Mouse (Mus musculus) embryo, embryonic 9.5 days (tissue): Measurements from ENCODE around the gene Irf2.

Source experiments
- DNase-seq: peaks from one replicate; pipeline ENCODE4 v3.0.0-alpha.2; 2017; ENCODE audit errors: extremely low spot score

Gene Irf2

DNA sequence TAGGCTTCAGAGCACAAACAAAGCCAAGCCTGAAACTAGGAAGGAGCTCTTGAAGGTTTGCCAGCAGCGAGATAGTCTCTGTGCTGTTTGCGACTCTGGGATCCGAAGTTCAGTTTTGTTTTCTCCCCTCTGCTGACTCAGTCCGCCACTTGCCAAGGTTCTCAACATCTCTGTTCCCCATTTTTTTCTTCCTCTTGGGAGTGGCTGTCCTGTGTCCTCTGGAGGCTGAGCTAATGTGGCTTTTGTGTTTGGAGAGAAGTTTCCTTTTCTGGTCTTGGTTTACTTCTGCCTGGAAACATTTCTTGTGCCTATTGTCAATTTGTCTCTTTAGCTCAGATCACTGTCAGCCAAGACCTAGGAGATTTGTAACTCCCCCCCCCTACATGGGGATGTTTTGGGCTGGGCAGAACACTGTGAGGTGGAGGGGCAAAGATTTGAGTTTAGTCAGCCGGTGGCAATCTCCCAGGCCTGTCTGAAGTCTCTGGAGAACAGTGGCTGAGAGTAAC is 103.2 kb downstream of the Irf2 start:
- no peak for DNase-seq

DNA sequence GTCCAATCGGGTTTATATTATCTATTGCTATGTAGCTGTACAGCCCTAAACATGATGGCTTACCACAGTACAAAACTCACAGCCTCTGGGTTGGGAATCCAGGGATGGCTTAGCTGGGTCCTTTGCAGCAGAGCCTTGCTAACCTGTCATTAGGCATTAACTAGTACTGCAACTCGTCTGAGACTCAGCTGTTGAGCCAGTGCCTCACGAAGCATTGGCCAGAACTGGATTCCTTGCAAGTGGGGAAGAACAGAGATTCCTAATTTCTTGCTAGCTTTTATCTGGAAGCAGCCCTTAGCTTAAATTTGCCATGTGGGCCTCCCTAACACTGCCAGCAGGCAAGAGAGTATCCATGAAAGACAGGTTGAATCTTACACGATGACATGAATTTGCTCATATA is 104.3 kb downstream of the Irf2 start:
- DNase-seq: no peak

DNA sequence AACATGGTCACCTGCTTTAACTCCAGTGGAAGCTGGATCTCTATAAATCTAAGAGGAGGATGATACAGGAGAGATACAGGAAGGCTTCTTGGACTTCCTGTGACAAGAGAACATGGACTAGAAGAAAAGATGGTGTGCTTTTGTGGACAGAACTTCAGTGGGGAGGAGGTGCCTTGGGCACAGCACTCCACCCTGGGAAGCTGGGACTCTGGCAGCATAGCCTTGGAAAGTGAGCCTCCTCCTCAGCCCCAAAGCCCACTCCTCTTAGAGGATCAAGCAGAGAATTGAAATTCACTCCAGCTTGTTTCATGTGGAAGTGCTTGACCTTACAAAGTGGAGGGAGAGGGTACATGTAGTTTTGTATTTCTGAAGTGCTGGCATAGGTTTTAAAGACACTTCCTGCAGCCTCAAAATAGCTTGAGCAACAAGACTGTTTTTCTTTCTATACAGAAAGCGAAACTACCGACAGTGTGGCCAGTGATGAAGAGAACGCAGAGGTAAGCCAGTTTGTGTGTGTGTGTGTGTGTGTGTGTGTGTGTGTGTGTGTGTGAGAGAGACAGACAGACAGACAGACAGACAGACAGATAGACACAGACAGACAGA is 104.9 kb downstream of the Irf2 start:
- no peak for DNase-seq

DNA sequence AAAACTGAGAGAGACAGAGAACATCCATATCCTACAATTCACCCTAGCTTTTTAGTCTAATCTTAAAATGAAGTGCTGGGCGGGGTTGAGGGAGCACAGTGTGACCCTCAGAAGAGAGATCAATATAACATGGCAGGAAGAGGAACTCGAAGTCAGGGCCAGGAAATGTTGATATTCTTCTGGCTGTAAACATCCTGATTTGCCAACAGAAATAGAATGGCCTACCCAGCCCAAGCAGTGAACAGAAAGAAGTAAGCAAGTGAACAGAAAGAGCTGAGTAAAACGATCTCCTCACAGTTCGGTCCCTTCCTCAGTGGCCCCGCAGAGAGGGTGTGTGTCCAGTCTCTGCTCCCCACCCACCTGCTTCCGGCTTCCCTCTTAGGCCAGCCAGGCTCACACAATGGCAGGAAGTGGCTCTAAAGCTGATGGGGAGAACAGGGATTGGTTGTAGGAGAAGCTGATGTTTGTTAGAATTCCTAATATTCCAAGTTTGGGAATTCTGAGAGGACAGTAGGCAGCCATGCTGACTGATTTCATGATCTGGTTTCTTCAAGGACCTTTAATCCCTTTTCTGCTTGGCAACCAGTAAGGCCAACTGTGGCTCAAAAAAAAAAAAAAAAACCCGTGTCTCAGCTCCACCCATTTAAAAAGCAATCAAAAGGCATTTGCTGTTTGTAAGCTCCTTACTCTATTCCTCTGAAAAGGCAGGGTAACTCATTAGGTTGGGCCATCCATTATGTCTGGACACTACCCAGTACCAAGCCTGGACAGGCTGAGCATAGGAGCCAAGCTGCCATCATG is 105.6 kb downstream of the Irf2 start:
- no peak for DNase-seq

DNA sequence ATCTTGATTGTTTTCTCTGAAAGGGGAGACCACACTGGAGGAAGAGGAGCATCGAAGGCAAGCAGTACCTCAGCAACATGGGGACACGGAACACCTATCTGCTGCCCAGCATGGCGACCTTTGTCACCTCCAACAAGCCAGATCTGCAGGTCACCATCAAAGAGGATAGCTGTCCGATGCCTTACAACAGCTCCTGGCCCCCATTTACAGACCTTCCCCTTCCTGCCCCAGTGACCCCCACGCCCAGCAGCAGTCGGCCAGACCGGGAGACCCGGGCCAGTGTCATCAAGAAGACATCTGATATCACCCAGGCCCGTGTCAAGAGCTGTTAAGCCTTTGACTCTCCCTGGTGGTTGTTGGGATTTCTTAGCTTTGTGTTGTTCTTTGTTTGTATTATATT is 106.4 kb downstream of the Irf2 start:
- DNase-seq: no peak

DNA sequence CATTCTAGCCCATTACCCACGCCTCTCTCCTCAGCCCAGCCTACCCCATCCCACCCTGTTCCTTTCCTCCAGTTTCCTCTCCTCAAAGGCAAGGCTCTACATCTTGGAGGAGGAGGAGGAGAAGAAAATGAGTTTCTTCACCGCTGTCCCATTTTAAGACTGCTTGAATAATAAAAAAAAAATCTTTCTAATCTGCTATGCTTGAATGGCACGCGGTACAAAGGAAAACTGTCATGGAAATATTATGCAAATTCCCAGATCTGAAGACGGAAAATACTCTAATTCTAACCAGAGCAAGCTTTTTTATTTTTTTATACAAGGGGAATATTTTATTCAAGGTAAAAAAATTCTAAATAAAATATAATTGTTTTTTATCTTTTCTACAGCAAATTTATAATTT is 107.4 kb downstream of the Irf2 start:
- no peak for DNase-seq

DNA sequence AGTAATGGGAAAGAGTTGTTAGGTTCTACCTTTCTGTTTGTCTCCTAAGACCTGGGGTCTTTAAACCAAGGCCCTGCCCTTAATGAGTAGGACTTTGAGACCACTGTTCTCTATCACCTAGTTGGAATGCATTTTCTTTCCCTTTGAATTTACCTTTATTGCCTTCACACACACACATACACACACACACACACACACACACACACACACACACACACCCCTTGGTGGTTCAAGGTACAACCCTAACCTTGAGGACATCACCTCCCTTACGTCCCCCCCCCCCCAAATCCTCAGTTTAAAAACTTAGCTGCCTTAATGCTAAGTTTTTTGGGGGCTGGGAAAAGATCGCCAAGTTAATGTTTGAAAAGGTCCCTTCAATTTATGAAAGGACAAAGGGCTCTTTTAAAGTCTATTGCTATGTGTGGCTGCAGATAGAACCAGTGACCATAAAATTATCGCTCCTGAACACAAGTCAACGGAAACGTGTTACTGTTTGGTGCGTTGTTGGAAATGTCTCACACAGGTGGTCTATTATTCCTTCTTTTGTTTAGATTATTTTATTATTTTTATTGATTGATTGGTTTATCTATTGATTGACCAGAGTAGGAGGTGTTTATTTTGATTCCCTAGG is 108.6 kb downstream of the Irf2 start:
- no peak for DNase-seq

DNA sequence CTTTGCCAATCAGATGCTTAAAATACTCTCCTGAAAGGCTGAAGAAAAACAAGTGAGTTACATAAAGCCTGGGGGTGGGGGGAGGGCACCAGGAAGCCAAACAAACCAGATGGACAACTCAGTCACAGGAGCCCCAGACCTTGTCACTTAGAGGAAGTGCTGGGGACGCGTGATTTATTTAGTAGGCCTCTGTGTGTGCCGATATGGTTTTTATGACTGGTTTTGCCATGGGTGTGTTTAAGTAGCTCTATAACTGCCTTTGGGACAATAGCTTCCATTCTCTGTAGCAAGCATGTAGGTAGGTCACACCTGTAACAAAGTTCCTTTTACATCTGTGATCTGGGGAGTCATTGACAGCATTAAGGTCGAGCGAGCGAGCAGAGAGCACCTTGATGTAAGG is 109.4 kb downstream of the Irf2 start:
- no peak for DNase-seq

DNA sequence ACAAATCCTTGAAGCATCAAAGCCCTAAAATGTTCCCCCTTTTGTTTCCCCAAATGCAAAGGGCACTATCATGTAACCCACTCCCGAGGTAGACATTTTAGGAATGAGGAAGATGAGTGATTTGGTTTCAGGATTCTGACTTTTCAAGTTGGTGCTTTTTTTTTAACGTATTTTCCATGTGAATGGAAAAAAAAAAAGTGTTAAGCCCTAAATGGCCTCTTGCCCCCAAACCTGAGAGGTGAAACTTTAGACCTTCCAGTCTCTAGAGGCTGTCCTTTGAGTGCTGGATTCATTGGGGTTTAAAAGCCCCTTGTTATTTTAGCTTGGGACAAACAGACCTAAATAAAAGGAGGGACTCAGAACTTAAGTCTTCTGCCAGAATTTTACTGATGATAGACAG is 109.9 kb downstream of the Irf2 start:
- DNase-seq: no peak

DNA sequence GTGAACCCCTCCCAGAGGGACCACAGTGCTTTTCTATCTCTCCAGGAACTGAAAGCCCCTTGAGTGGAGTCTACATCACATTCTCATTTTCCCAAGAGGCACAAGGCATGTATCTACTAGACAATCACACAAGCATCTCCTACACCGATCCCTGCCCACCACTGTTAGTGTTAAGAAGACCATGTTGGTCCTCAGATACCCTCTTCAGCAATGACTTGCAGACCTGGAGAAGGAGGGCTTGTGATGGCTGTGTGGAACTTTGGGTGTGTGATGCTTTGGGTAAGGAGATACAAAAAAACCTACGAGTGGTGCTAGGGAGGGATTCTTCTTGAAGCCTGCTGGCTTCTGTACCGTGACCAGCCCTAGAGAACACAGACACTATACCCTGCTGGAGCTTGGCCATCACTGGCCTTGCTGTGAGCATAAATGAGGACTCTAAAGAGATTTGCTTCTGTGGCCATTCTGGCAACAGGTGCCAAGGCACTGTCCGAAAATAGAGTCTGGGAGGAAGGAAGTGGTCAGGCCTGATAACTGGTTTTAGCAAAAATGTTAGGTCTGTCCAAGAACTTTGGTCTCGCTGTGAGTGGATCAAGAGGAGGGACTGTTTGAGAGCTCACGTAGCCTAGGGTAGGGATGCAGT is 110.8 kb downstream of the Irf2 start:
- no peak for DNase-seq

DNA sequence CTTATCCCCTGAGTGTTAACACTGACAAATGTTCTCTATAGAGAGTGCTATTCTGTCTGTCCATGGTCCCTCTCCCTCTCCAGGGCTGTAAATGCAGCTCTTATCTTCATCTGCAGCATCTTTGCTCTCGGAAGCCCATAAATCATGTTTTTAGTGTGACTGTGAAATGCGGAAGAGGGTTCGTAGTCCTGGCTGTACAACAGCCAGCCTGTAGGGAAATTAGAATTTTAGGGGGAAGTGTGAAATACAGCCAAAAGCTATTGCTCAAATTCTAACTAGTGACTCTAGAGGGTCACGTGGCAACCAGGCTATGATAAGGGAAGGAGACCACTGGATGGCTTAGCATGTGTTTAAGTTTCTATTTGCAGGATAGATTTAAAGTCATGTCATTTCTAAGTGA is 112.0 kb downstream of the Irf2 start:
- no peak for DNase-seq

DNA sequence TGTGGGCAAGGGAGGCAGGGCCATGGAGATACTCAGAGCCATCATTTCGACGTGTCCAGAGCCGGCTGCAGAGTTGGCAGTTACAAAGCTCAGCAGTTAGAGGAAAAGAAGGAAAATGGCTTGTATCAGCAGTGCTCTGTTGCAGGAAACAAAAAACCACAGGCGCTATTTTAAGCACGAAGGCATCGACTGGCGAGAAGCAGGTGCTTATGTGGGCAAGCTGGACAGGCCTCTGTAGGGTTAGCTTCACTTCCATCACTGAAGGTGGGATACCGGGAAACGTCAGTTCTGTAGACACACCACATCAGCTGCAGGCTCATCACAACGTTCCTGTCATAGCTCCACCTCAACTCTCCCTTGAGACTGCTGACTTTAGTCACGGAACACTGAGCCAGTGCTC is 112.8 kb downstream of the Irf2 start:
- no peak for DNase-seq

DNA sequence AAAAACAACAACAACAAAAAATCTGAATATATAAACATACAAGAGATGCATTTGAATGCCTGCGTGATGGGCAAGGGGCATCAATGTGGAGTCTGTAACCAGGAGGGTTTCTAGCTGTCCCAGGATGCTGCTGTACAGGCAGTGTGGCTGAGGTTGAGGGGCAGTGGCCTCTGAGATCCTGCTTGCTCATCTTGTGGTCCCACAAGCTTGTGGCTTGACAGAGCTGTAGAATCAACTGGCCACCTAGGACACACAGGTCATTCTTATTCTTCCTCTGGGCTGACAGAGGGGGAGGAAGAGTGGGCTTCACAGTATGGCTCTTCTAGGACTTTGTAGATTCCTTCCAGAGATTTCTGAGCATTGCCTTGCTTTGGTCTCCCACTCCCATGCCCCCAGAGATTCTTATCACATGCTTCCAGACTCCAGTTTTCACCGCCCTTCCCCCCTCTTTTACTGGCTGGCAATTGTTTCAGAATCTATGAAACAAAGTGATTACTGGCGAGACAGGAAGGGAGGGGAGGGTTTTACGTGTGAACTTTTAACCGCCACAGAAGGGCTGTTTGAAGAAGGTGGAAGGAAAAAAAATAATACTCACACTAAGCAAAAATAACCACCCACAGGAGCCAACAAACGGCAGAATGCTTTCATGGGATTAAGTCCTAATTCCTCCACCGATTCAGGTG is 119.8 kb downstream of the Irf2 start:
- DNase-seq: no peak

DNA sequence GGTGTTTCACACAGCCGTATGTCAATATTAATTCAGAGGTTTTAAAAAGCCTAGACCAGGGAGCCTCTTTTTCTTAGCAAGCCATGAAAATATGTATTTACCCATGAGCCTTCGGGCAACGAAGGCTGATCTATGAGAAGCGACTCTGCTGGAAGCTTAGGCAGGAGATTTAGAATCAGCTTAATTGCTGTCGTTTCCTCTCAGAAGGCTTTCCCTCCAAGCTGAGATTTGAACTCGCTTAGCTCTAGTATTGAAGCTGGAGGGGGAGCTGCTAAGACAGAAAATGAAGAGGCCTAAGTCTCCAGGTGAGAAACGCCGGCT is 120.3 kb downstream of the Irf2 start:
- DNase-seq: no peak

DNA sequence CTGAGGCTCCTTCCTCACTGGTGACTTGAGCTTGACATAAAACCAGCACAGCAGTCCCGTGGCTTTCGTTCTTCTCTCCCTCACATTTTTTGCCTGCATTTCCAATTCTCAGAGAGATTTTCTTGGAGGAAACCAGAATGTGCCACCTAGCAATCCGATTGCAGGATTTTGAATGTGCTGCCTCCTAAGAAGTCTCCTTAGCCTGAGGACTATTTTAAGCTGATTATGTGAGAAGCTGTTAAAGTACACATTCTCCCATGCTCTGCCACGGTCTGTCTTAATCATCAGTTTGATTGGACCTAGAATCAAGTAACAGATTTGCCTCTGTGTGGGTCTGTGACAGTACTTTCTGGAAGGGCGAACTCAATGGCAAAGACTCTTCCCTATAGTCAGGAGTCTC is 123.0 kb downstream of the Irf2 start:
- DNase-seq: no peak

DNA sequence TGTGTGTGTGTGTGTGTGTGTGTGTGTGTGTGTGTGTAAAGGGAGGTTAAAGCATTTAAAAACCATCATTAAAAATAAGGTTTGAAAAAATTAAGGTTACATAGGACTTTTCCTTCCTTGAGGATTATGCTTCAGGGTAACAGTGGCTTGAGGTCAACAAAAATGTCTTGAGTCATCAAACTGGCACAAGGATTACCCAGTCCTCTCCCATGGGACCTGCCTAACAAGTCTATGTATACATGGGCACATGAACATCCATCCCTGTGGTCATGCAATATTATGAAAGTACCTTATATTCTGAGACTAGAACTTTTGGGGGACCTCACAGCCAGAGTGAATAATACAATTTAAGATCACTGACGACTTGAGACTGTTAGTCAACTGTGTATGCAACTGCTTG is 125.9 kb downstream of the Irf2 start:
- DNase-seq: no peak

DNA sequence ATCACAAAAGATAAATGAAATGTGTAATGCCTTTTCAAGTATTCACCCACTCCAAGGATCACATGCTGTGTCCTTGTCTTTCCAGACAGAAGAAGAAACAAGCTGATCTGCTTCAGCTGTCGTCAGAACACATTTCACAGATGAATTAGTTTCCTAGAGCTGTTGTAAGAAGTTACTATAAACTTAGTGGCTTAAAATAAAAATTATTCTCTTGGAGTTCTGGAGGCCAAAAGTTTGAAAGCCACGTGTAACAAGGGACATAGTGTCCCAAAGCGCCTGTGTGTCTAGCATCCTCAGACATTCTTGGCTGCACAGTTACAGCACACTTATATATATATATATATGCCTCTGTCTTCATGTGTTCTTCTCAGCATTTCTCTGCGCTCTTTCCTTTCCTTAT is 127.9 kb downstream of the Irf2 start:
- no peak for DNase-seq

DNA sequence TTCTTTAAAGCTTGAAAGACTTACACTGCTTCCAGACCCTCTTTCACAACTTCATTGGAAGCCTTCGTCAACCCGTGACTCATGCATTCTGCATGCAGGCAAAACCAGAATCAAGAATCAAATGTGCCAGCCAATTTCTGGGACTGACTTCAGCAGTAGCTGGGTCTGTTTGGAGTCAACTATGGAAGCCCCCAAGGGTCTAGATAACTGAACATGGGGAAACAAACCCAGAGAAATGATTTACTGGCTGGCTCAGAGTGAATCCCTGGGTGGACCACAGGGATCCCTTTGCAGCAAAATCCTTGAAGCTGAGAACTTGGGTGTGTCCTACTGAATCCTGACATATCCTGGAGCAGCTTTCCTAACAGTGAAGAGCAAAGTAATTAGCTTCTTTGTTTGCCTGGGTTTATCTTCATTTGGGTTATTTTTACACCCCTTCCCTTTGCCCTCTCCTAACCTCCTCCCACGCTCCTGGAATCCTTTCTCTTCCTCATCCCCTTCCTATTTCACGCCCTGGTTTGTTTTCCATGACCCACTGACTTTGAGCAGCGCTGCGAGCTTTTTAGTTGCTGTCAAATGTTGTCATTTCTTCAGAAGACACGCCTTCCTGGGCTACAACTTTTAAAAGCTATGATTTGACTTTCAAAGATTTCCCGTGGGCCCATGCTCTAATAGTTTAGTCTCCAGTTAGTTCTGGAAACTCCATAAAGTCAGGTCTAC is 129.0 kb downstream of the Irf2 start:
- DNase-seq: no peak

DNA sequence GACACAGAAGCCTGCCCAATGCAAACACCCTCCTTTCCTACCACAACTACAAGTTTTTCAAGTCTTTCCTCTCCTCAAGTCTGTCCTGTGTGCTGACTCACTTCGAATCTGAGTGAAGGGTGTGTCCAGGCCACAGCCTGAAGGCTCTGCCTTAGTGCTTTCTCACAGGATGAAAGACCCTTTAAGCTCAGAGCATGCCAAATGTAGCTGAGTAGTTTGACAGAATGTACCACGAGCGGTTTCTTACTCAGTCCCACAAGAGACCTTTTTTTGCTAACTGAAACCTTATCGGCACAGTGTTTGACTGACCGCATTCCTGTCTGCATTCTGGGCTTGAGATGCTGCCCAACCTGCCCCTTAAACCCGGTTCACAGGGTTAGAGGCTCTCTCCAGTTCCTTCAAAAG is 130.0 kb downstream of the Irf2 start:
- DNase-seq: no peak

DNA sequence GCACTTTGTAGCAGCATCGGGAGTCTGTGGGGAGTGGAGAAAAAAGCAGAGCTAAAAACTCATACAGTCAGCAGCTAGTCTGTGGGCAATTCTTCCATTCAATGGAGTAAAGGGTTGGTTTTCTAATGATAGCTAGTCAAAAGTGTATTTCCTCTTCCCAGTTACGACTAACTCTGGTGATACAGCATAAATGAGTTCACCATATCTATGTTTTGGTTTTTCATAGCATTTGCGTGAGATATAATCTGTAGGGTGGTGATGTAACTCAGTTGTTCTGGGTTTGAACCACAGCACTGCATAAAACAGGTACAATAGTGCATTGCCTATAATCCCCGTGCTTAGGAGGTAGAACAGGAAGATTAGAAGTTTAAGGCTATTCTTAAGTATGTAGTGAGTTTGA is 131.6 kb downstream of the Irf2 start:
- DNase-seq: no peak

DNA sequence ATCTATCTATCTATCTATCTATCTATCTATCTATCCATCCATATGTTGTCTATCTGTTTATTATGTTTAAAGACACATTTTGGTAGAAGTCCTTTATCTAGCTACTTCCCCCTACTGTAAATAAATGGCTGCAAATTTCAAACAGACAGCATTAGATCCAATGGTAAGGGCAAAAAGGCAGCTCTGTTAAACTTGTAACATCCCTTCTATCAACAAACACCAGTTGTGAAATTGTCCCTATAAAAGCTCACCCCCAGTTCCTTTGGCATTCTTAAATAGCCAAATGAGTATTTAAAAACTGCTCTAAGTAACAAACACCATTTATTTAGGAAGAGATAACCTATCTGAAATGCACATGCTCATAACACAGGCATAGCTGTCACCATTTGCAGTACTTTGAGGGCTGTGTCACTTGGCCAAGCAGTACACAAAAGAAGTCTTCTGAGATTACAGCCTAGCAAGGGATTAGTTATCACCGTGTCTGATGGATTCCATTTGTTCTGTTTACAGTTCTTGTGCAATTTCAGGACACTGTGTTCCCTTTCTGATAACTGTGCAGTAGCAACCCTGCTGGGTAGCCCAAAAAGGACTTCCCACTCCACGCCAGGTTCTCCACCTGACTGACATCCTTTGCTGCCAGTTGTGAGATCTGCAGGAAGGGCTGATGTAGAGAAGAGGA is 136.2 kb downstream of the Irf2 start:
- no peak for DNase-seq
